ENCODE assay signal across 34 mouse cellular contexts in genomic region chr6:3369527-3369926, GRCm38 (mm10).
"Had no signal": no experiment of that assay in that cellular context is flagged by ENCODE, and none has a peak within 500 bp of the region (broad histone marks: within the 10 kb centered on the region; RNA-seq: fewer than 3 reads in every experiment).

No protein-coding gene starts in this region.

- H3K27me3 ChIP-seq: heart, embryonic 12.5 days; heart, embryonic 13.5 days; heart, embryonic 15.5 days; hindbrain, embryonic 12.5 days; hindbrain, embryonic 13.5 days; hindbrain, embryonic 15.5 days; intestine, embryonic 15.5 days; kidney, embryonic 15.5 days had no signal

- H3K9ac ChIP-seq: heart, embryonic 12.5 days; heart, embryonic 13.5 days; heart, embryonic 15.5 days; hindbrain, embryonic 12.5 days; hindbrain, embryonic 13.5 days; hindbrain, embryonic 14.5 days; hindbrain, embryonic 15.5 days; intestine, embryonic 15.5 days; kidney, embryonic 15.5 days had no signal

- H3K4me3 ChIP-seq: heart, embryonic 10.5 days; heart, embryonic 12.5 days; heart, embryonic 13.5 days; heart, embryonic 15.5 days; hindbrain, embryonic 10.5 days; hindbrain, embryonic 12.5 days; hindbrain, embryonic 13.5 days; hindbrain, embryonic 15.5 days; intestine, embryonic 15.5 days; kidney, embryonic 15.5 days; layer of hippocampus, adult 2 months had no signal

- H3K9me3 ChIP-seq: heart, embryonic 10.5 days; heart, embryonic 15.5 days; hindbrain, embryonic 15.5 days; intestine, embryonic 15.5 days had no signal

- ATAC-seq: hindbrain, embryonic 16.5 days; hindbrain, postnatal 0 days; inflammation-experienced regulatory T-cells, adult 6 months; intestine, embryonic 15.5 days; intestine, embryonic 16.5 days; intestine, postnatal 0 days had no signal

- DNase-seq: heart, postnatal 10 days; heart, postnatal 14 days; heart, postnatal 36 days; heart, postnatal 4 days; kidney, adult 11 months; kidney, adult 18-20 months; kidney, adult 2 months; kidney, adult 8-10 months; kidney, adult 9 months; kidney, postnatal 10 days; kidney, postnatal 14 days; kidney, postnatal 25 days; kidney, postnatal 36 days; kidney, postnatal 4 days; layer of hippocampus, adult 9-11 months; layer of hippocampus, postnatal 36 days had no signal

- H3K36me3 ChIP-seq: heart, embryonic 10.5 days; heart, embryonic 12.5 days; heart, embryonic 13.5 days; heart, embryonic 15.5 days; hindbrain, embryonic 10.5 days; hindbrain, embryonic 12.5 days; hindbrain, embryonic 13.5 days; hindbrain, embryonic 15.5 days; intestine, embryonic 15.5 days had no signal

- H3K27ac ChIP-seq: heart, embryonic 10.5 days; heart, embryonic 13.5 days; heart, embryonic 15.5 days; hindbrain, embryonic 10.5 days; hindbrain, embryonic 12.5 days; hindbrain, embryonic 13.5 days; hindbrain, embryonic 14.5 days; hindbrain, embryonic 15.5 days; hindbrain, postnatal 0 days; intestine, embryonic 15.5 days; kidney, embryonic 15.5 days; kidney, postnatal 0 days; layer of hippocampus, adult 2 months had no signal

- H3K4me2 ChIP-seq: heart, embryonic 12.5 days; heart, embryonic 13.5 days; heart, embryonic 15.5 days; hindbrain, embryonic 12.5 days; hindbrain, embryonic 13.5 days; hindbrain, embryonic 14.5 days; hindbrain, embryonic 15.5 days; intestine, embryonic 15.5 days; kidney, embryonic 15.5 days had no signal

- H3K4me1 ChIP-seq: heart, embryonic 10.5 days; heart, embryonic 12.5 days; heart, embryonic 13.5 days; heart, embryonic 15.5 days; hindbrain, embryonic 10.5 days; hindbrain, embryonic 12.5 days; hindbrain, embryonic 13.5 days; hindbrain, embryonic 15.5 days; intestine, embryonic 15.5 days; kidney, embryonic 15.5 days had no signal
